Mouse (Mus musculus): ENCODE results near the gene B4galnt3. TPM values are rescaled to one million over a fixed set of nuclear protein-coding genes. Genes with fewer than 3 reads are reported as not detected.

Gene B4galnt3
- polyA plus RNA-seq (2017; shearing (Covaris generic)) = not detected

DNA sequence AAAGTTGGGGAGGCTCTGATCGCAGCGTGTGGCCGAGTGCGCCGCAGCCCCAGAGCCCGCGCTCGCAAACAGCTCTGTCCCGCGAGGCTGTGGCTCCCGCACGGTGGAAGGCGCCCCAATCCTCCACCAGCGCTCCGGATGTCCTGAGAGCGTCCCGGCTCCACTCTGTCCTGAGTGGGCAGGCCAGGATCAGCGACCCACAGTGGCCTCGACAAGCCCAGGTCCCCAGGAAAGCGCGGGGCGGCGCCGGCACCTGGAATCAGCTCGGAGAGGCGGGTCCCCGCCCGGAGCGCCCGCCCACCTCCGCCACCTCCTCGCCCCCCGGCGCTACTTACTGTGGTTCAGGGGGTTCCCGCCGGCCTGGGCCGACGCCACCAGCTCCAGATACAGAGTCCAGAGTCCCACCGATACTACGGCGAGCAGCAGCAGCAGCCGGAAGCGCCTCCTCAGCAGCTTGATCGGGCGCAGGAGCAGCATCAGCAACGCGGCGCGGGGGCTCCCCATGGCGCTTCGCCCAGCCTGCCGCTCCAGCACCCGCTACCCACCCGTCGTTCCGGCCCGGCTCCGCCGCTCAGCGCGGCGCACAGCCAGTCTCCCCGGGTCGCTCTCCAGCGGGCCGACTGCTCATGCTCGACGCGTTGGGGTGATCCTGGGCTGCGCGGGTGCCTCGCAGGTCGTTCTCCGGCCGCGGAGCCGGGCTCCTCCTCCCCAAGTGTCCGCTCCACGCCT lies at the start of gene B4galnt3, which contains the start of gene D330020A13Rik:
TSS of gene B4galnt3 (minus strand) at position 504 of the 729 bp plus-strand sequence.
TSS of gene D330020A13Rik (plus strand) at position 309 of the 729 bp plus-strand sequence.

Other genes starting within 250 kb of the B4galnt3 start
- gene Ninj2, start 201.2 kb downstream of the B4galnt3 start, polyA plus RNA-seq (2017; shearing (Covaris generic)) = 2.0 TPM
- gene D330020A13Rik, start 195 bp downstream of the B4galnt3 start, polyA plus RNA-seq (2017; shearing (Covaris generic)) = not detected
- gene Kdm5a, start 69.6 kb upstream of the B4galnt3 start, polyA plus RNA-seq (2017; shearing (Covaris generic)) = 136 TPM
- 11.0 TPM for gene Ccdc77, start 69.8 kb upstream of the B4galnt3 start, polyA plus RNA-seq (2017; shearing (Covaris generic))
- gene Il17ra, start 168.7 kb upstream of the B4galnt3 start, polyA plus RNA-seq (2017; shearing (Covaris generic)) = 28.4 TPM
- gene Tmem121b, start 199.2 kb upstream of the B4galnt3 start, polyA plus RNA-seq (2017; shearing (Covaris generic)) = 0.55 TPM
- gene Hdhd5, start 236.8 kb upstream of the B4galnt3 start, polyA plus RNA-seq (2017; shearing (Covaris generic)) = 65.8 TPM